Mouse (Mus musculus): ENCODE data around the gene Camk2n2.
A peak's percentile ranks its signal among the peaks of the same experiment; 100 is the strongest.
"Not testable (repeated sequence)": the region's sequence is repeated elsewhere in the genome, so short reads cannot be mapped to it uniquely, and the experiment has no call there.

Gene Camk2n2

GRCm38 (mm10) chr16:20621191-20621990 lies at the start of gene Camk2n2:
Camk2n2 (minus strand) TSS chr16:20621287.
- Histone ChIP-seq H3K4me3 (replicated peaks; ENCODE audit: low read length) (peak within 1 kb of the TSS; percentile 89), H3K36me3 (ENCODE audit: insufficient read depth, low read length) (peaks cover 22% of the 10 kb centered on the region), H3K27me3 (ENCODE audit: insufficient read depth, low read length) (peaks cover 58% of the 10 kb centered on the region), H3K4me1 (replicated peaks; ENCODE audit: low read depth, low read length) (peaks cover 34% of the 10 kb centered on the region), H3K9me3 (ENCODE audit: low read length) (no peaks in the 10 kb centered on the region)
- TF ChIP-seq NANOG (IDR thresholded peaks at IDR 0.05; ENCODE audit: borderline replicate concordance, low read length) (no peak), CTCF (conservative IDR thresholded peaks at IDR 0.05; ENCODE audit: low read length) (no peak), POU5F1 (IDR thresholded peaks at IDR 0.05; ENCODE audit: borderline replicate concordance, low read length) (no peak)

- Histone ChIP-seq H3K4me1 (replicated peaks; ENCODE audit: low read depth, low read length) (peaks cover 39% of the 10 kb centered on the region), H3K4me3 (replicated peaks; ENCODE audit: low read length) (no peak overlapping the region), H3K27me3 (ENCODE audit: insufficient read depth, low read length) (no peaks in the 10 kb centered on the region), H3K9me3 (ENCODE audit: low read length) (no peaks in the 10 kb centered on the region), H3K36me3 (ENCODE audit: insufficient read depth, low read length) (peaks cover 15% of the 10 kb centered on the region)
- TF ChIP-seq POU5F1 (IDR thresholded peaks at IDR 0.05; ENCODE audit: borderline replicate concordance, low read length) (no peak), NANOG (IDR thresholded peaks at IDR 0.05; ENCODE audit: borderline replicate concordance, low read length) (no peak), CTCF (conservative IDR thresholded peaks at IDR 0.05; ENCODE audit: low read length) (no peak)
Measured at GRCm38 (mm10) chr16:20670291-20670690, 49.2 kb upstream of the Camk2n2 start.

GRCm38 (mm10) chr16:20668013-20668412 lies 46.9 kb upstream of the Camk2n2 start, which contains the start of gene Eif4g1:
Eif4g1 (plus strand) TSS chr16:20668313.
- not testable (repeated sequence) for H3K27me3 ChIP-seq (ENCODE audit: insufficient read depth, low read length); H3K4me3 ChIP-seq (replicated peaks; ENCODE audit: low read length); H3K9me3 ChIP-seq (ENCODE audit: low read length)
- Histone ChIP-seq H3K4me1 (replicated peaks; ENCODE audit: low read depth, low read length) (peaks cover 41% of the 10 kb centered on the region), H3K36me3 (ENCODE audit: insufficient read depth, low read length) (peaks cover 18% of the 10 kb centered on the region)

GRCm38 (mm10) chr16:20657661-20658060 lies 36.6 kb upstream of the Camk2n2 start:
- TF ChIP-seq CTCF (conservative IDR thresholded peaks at IDR 0.05; ENCODE audit: low read length): no peak
- no peak for TF ChIP-seq NANOG (IDR thresholded peaks at IDR 0.05; ENCODE audit: borderline replicate concordance, low read length)
- no peak for TF ChIP-seq POU5F1 (IDR thresholded peaks at IDR 0.05; ENCODE audit: borderline replicate concordance, low read length)

GRCm38 (mm10) chr16:20653315-20653714 lies 32.2 kb upstream of the Camk2n2 start:
- no peaks in the 10 kb centered on the region for H3K9me3 ChIP-seq (ENCODE audit: low read length)
- no peaks in the 10 kb centered on the region for H3K27me3 ChIP-seq (ENCODE audit: insufficient read depth, low read length)
- H3K4me3 ChIP-seq (replicated peaks; ENCODE audit: low read length): no peak overlapping the region
- H3K4me1 ChIP-seq (replicated peaks; ENCODE audit: low read depth, low read length): peaks cover 24% of the 10 kb centered on the region
- peak; percentile 23 for TF ChIP-seq CTCF (conservative IDR thresholded peaks at IDR 0.05; ENCODE audit: low read length)
- TF ChIP-seq NANOG (IDR thresholded peaks at IDR 0.05; ENCODE audit: borderline replicate concordance, low read length): no peak
- peaks cover 59% of the 10 kb centered on the region for H3K36me3 ChIP-seq (ENCODE audit: insufficient read depth, low read length)

More at GRCm38 (mm10) chr16:20657661-20658060, 36.6 kb upstream of the Camk2n2 start:
- Histone ChIP-seq H3K27me3 (ENCODE audit: insufficient read depth, low read length) (no peaks in the 10 kb centered on the region), H3K4me3 (replicated peaks; ENCODE audit: low read length) (no peak overlapping the region), H3K4me1 (replicated peaks; ENCODE audit: low read depth, low read length) (peaks cover 13% of the 10 kb centered on the region), H3K36me3 (ENCODE audit: insufficient read depth, low read length) (peaks cover 100% of the 10 kb centered on the region), H3K9me3 (ENCODE audit: low read length) (no peaks in the 10 kb centered on the region)

GRCm38 (mm10) chr16:20651947-20652310 lies 30.8 kb upstream of the Camk2n2 start:
- Histone ChIP-seq H3K9me3 (ENCODE audit: low read length) (no peaks in the 10 kb centered on the region), H3K27me3 (ENCODE audit: insufficient read depth, low read length) (no peaks in the 10 kb centered on the region), H3K4me1 (replicated peaks; ENCODE audit: low read depth, low read length) (peaks cover 23% of the 10 kb centered on the region), H3K36me3 (ENCODE audit: insufficient read depth, low read length) (peaks cover 45% of the 10 kb centered on the region), H3K4me3 (replicated peaks; ENCODE audit: low read length) (peak overlapping the region; percentile 97)
- TF ChIP-seq CTCF (conservative IDR thresholded peaks at IDR 0.05; ENCODE audit: low read length) (no peak), NANOG (IDR thresholded peaks at IDR 0.05; ENCODE audit: borderline replicate concordance, low read length) (no peak), POU5F1 (IDR thresholded peaks at IDR 0.05; ENCODE audit: borderline replicate concordance, low read length) (no peak)

GRCm38 (mm10) chr16:20651076-20651946 lies 30.2 kb upstream of the Camk2n2 start, which contains the start of gene Psmd2:
Psmd2 (plus strand) TSS chr16:20651652.
- Histone ChIP-seq H3K27me3 (ENCODE audit: insufficient read depth, low read length) (no peaks in the 10 kb centered on the region), H3K9me3 (ENCODE audit: low read length) (no peaks in the 10 kb centered on the region), H3K4me3 (replicated peaks; ENCODE audit: low read length) (peak within 1 kb of the TSS; percentile 97), H3K4me1 (replicated peaks; ENCODE audit: low read depth, low read length) (peaks cover 23% of the 10 kb centered on the region), H3K36me3 (ENCODE audit: insufficient read depth, low read length) (peaks cover 39% of the 10 kb centered on the region)
- TF ChIP-seq CTCF (conservative IDR thresholded peaks at IDR 0.05; ENCODE audit: low read length): no peak
- no peak for TF ChIP-seq POU5F1 (IDR thresholded peaks at IDR 0.05; ENCODE audit: borderline replicate concordance, low read length)
- TF ChIP-seq NANOG (IDR thresholded peaks at IDR 0.05; ENCODE audit: borderline replicate concordance, low read length): no peak

GRCm38 (mm10) chr16:20643911-20644310 lies 22.8 kb upstream of the Camk2n2 start:
- Histone ChIP-seq H3K4me1 (replicated peaks; ENCODE audit: low read depth, low read length) (0 out of 2 replicates have a peak, but pooled peaks cover 9% of the 10 kb centered on the region), H3K4me3 (replicated peaks; ENCODE audit: low read length) (no peak overlapping the region), H3K36me3 (ENCODE audit: insufficient read depth, low read length) (peaks cover 23% of the 10 kb centered on the region), H3K27me3 (ENCODE audit: insufficient read depth, low read length) (no peaks in the 10 kb centered on the region), H3K9me3 (ENCODE audit: low read length) (no peaks in the 10 kb centered on the region)
- TF ChIP-seq NANOG (IDR thresholded peaks at IDR 0.05; ENCODE audit: borderline replicate concordance, low read length) (no peak), POU5F1 (IDR thresholded peaks at IDR 0.05; ENCODE audit: borderline replicate concordance, low read length) (no peak), CTCF (conservative IDR thresholded peaks at IDR 0.05; ENCODE audit: low read length) (no peak)

All from E14TG2a.4 (cell line).